Mouse (Mus musculus): ENCODE results near the gene Smarcd1.
A peak's percentile ranks its signal among the peaks of the same experiment; 100 is the strongest.

- TF ChIP-seq CTCF (IDR thresholded peaks at IDR 0.05; ENCODE audit: extremely low read depth, insufficient read length, insufficient replicate concordance, low read depth, low read length) (peak; percentile 97), POLR2A (IDR thresholded peaks at IDR 0.05; ENCODE audit: low read depth, low read length) (peak; percentile 80)
These were observed 23.6 kb downstream of the Smarcd1 start, which contains the start of gene Cox14 for GRCm38 (mm10) chr15:99725341-99726155.

Measured in small intestine, adult 2 months (tissue).